Mouse (Mus musculus) small intestine, adult 2 months (tissue): ENCODE results near the gene Cmya5.

ENCODE experiments used
- CTCF ChIP-seq: fragments of 200-500 bp; IDR thresholded peaks from 2 replicates; pipeline ENCODE4 v1.5.1; 2012; ENCODE audit warnings: low read depth, mild to moderate bottlenecking, control low read depth, inconsistent platforms, low read length, moderate library complexity, mixed read lengths; ENCODE audit not compliant: insufficient replicate concordance, insufficient read length; ENCODE audit errors: extremely low read depth
- POLR2A ChIP-seq: fragments of 200-500 bp; IDR thresholded peaks from 2 replicates; pipeline ENCODE4 v1.6.1; 2012; ENCODE audit warnings: low read depth, mild to moderate bottlenecking, control low read depth, inconsistent platforms, low read length, moderate library complexity

DNA sequence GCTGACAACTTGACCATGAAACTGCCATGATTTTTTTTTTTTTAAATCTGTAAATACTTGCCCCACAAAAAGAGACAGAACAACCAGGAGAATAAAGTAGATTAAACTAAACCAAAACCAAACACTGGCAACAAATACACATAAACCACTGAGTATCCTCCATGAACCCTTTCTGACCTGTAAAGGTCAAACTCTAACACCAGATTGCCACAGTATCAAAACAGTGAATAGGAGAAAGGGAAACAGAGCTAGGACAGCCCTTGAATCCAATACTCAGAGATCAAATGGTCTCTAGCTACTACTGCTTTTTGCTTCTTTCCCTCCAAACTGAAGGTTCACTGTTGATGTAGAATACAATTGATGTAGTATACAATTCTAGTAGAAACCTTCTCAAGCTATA lies 33.0 kb upstream of the Cmya5 start:
- TF ChIP-seq POLR2A, result no peak
- TF ChIP-seq CTCF, result no peak
